Mouse (Mus musculus): ENCODE measurements at regions not wholly inside any gene's neighbourhood (a gene's known extent, or its start where the extent isn't known, plus 50 kb on each side); places are given as distances from the start of the nearest gene placed in this dataset.
A peak's percentile ranks its signal among the peaks of the same experiment; 100 is the strongest.

DNA sequence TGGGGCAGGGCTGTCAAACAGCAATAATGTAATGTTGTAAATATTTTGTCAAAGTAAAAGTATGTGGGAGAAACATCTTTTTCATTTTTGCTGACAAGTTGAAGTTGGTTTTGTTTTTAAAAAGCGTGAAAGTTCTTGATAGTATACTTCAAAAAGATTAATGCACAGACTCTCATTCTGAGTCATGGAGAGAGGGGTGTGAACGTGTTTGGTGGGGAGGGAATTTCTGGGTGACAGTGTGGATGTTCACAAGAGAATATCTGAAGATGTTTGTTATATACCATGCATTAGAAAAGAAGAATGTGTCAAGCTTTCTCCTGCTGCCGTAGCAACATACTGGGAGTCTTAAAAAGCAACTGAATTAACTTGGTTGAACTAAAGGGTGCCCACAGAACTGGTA lies 57.0 kb downstream of the Rps29 start:
- DNase-seq (ENCODE audit: low read depth), result peak; percentile 75

DNA sequence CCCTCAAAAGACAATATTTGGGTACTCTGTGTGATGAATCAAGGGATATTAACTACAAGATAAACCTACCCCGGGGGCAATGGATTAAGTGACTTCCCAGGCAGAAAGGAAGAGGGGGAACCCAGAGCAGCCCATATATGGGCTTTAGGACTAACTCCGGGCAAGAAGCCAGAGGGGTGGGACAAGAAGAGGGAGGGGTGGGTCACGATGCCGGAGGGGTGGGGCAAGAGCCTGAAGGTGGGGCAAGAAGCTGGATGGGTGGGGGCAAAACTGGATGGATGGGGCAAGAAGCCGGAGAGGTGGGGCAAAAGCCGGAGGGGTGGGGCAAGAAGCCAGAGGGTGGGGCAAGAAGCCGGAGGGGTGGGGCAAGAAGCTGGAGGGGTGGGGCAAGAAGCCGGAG lies 64.1 kb downstream of the Rps29 start:
- DNase-seq (ENCODE audit: low read depth), result no peak

GRCm38 (mm10) chr12:69093073-69093797 lies 65.8 kb downstream of the Rps29 start:
- DNase-seq (ENCODE audit: low read depth), result peak; percentile 60

DNA sequence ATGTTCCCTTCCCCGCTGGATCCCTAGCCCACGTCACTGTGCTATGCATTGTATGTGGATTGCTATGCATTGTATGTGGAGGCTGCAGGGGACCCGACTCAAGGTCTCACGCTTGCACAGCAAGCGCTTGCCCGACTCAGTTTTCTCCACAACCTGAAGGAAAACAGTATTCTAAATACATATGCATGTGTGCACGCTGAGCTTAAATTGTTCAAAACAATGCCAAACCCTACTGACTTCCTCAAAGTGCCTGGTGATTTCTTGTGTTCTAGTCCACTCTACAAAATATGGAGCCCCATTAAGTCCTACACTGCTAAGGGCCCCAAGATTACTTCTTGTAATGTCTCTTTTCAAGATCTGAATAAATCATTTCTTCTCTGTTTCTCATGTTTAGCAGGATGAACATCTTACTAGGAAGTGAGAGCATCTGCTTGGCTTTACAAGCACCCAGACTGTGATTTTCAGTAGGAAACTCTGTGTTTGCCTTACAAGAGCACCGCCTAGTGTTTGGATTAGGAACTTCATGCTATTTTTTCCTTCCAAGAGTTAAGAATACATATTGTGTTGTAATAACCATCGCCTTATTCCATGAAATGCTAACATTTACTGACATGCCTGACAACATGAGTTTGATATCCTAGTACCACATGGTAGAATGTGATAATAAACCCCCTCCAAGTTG lies 70.9 kb downstream of the Rps29 start:
- DNase-seq (ENCODE audit: low read depth), result peak; percentile 76

DNA sequence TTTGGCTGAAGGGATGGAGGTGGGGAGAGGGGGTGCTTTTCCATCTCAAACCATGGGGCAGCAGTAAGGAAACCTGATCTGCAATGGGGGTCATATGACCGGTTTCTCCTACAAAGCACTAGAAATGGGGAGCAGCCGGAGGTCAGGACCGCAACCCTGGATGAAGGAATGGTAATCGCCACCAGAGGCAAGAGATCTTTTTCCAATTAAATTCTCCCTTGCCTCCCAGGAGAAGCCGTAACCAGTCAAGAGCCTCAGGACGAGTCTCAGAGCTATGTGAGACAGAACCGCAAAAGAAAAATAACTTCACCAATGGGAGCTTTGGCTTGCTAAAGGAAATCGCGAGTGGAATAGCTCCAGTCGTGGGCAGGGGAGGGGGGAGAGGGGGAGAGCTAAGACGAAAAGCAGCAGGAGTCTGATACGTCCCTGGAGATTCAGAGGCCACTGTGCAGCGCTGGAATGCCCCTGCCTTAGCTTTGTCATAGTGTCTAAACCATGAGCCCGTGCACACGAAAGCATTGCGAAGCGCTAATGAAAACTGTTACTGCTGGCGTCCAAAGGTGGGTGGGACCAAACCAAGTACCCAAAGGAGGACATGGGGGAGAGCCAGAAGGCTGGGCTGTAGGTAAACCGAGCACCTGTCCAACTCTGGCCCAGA lies 73.3 kb downstream of the Rps29 start:
- DNase-seq (ENCODE audit: low read depth), result no peak

- no peak for DNase-seq (ENCODE audit: low read depth)
These were observed 74.3 kb downstream of the Rps29 start for GRCm38 (mm10) chr12:69084656-69085055.

GRCm38 (mm10) chr12:69082051-69082450 lies 76.9 kb downstream of the Rps29 start:
- no peak for DNase-seq (ENCODE audit: low read depth)

DNA sequence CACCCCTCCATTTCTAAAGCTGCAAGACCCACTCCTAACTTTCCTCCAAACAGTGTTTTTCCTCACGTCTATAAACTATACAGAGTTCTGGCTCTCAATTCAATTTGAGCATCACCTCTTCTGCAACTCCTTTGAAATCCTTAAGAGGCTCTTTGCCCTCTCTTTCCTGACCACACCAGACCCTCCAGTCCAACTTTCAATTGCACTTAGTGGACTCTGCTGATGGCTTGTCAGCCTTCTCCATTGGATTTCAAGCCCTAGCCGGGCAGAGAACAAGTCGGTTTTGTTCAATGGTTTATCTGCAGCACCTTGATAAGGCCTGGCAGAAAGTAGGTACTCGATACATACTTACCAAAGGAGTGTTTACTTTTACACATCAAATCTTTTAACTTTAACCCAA lies 119.4 kb downstream of the Rps29 start:
- DNase-seq (ENCODE audit: low read depth), result no peak

GRCm38 (mm10) chr12:69023594-69023993 lies 135.4 kb downstream of the Rps29 start:
- DNase-seq (ENCODE audit: low read depth), result no peak

DNA sequence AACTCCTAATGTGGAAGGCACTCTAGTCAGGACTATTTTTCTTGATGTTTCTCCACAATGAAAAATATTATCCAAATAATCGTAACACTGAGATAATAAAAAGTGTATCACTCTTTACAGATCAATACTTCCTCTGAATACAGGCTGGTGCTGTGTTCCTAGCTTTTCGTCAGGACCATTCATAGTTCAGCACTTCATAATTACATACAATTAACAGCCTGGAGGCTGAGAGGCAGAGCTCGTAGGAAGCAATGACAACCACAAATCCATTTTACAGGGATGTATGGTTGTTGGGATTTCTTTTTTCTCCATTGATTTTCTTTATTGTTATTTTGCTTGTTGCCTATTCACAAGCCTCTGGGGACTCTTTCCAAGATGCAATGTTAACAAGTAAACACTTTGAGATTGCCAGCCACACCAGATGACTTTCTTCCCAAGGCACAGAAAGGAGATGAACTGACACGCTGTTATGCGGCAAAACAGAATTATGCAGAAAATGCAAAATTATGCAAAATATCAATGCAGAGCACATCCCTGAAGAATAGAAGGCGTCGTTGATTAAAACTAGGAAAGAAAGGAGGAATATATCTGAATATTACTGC lies 142.2 kb downstream of the Rps29 start:
- DNase-seq (ENCODE audit: low read depth), result no peak

DNA sequence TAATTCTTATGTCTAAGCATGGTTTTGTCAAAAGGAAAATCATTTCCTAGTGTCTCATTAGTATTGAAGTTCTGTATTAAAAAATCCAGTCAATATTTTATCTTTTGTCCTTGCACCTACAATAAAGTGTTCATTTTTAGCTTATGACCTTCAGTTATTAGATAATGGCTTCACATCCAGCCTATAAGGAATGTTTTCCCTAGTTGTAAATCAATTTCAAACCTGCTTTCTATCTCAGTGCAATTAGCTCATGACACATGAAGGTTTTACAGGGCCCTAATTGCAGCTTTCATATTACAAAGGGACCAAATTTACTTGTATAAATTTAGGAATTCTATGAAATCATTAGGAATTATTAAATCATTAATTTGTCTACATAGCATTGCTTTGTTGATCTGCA lies 153.8 kb downstream of the Rps29 start:
- no peak for DNase-seq (ENCODE audit: low read depth)

DNA sequence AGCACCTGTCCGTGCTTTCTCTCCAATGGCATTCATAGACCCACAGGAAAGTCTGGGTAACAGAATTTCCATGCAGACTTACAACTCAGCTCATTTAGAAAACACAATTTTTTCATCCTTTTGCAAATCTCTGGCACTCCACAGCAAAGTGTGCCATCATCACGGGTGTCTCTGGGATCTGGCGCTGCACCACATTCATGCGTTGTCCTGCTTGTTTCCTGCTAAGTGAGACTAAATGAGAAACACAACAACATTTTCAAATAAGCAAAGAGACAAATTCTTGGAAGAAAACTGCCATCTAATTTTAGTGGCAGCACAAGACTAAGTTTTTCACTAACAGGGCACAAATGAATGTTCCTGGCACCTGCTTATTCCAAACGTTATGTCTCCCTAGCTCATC lies 156.9 kb downstream of the Rps29 start:
- no peak for DNase-seq (ENCODE audit: low read depth)

- no peak for DNase-seq (ENCODE audit: low read depth)
These were observed 161.7 kb downstream of the Rps29 start for GRCm38 (mm10) chr12:68997259-68997658.

GRCm38 (mm10) chr12:68996740-68997139 lies 162.2 kb downstream of the Rps29 start:
- DNase-seq (ENCODE audit: low read depth), result no peak

DNA sequence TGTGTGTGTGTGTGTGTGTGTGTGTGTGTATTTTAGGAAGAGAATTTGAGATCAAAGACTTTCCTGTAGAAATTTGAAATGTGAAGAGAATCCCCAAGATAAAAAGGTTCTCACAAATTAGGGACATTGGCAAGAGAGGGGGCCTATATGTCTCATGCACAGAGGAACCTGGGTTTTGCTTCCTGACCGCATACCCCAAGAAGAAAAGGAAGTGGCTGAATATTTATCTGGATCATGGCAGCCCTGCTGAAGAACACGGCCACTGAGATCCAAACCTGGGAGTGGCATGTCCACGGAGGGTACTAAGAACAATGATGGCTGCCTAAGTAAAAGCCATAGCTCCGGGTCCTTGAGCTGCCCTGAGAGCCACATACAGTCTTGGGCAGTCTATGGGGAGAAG lies 178.3 kb downstream of the Rps29 start:
- DNase-seq (ENCODE audit: low read depth), result no peak

DNA sequence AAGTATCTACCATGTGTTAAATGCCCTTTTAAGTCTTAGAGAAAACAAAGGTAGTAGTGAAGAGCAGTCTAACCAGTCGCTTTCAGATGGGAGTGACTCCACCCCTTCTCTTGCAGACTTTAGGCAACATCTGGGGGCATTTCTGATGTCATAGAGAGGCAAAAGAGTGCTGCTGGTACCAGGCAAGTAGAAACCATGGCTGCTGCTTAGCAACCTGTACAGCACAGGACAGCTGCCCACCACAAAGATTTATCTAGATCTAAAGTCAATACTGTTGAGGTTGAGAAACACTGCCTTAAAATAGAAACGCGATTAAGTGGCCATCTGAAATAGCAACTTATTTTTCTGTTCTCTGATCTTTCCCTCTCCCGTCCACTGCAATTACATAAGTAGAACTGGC lies 178.8 kb downstream of the Rps29 start:
- no peak for DNase-seq (ENCODE audit: low read depth)

GRCm38 (mm10) chr12:68979232-68979631 lies 179.8 kb downstream of the Rps29 start:
- no peak for DNase-seq (ENCODE audit: low read depth)

GRCm38 (mm10) chr12:68977276-68977675 lies 181.7 kb downstream of the Rps29 start:
- no peak for DNase-seq (ENCODE audit: low read depth)

DNA sequence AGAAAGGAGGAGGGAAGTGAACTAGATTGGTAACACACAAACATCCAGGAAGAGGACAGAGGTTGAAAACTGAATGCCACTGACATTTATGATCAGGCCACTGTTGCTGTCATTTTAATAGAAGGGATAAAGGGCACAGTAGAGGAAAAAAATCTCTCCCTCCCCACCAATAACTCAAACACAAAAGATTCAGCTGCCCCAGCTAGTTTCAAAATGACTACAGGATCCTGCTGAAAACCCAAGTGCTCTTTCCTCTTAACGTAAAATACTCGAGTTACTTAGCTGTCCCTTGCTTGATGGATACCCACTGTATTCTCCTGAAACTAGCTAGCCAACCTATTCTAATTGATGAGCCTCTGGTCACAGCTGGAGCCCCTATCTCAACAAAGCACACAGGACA lies 211.7 kb downstream of the Rps29 start:
- no peak for DNase-seq (ENCODE audit: low read depth)

DNA sequence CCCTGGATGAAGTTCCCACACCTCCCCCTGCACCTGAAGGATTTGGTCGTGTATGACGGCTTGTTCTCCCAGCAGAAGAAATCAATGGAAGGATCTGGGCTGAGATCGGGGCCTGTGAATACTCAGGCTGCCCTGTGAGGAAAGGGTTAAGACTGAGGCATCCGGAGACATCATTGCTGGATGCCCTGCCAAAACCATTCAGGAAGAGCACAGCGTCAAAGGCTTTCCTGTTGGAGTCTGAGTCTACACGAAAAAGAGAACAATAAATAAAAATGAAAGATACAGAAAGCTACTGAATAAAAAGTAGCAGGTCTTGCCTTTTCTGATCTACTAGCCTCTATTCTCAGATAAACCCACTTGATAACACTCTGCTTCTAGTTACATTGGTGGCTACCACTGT lies 248.4 kb downstream of the Rps29 start:
- no peak for DNase-seq (ENCODE audit: low read depth)

GRCm38 (mm10) chr12:68904770-68905169 lies 254.2 kb downstream of the Rps29 start:
- no peak for DNase-seq (ENCODE audit: low read depth)

DNA sequence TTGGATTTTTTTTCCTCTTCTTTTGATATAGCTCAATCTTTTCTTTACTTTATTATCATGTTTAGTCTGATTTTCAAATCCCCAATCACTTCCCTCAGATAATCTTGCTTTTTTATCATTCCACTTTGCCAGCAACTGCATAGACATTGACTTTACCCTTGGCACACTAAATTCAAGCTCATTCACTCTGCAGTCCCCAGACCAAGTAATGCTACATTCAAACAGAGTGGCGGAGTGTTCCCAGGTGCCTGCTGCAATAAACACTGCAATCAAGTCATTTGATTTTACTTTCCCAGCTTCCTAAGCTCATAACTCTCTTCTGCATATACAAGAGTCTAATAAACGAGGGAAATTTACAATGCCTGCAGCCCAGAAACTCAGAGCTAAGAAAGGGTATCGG lies 269.8 kb downstream of the Rps29 start:
- DNase-seq (ENCODE audit: low read depth), result no peak

GRCm38 (mm10) chr12:68882503-68882902 lies 276.5 kb downstream of the Rps29 start:
- no peak for DNase-seq (ENCODE audit: low read depth)

All from induced T-regulatory cell, adult 2 months (primary cell).